Mouse (Mus musculus) C2C12 (cell line): Measurements from ENCODE around the gene Samd4b.

Source experiments
- CEBPB ChIP-seq: IDR thresholded peaks from one replicate; pipeline ENCODE4 v1.6.1; 2011; ENCODE audit warnings: low read depth, mild to moderate bottlenecking, control low read depth, moderate library complexity
- CTCF ChIP-seq: IDR thresholded peaks from one replicate; pipeline ENCODE4 v1.5.1; 2011; ENCODE audit not compliant: control insufficient read depth, insufficient read depth, insufficient read length
- MAX ChIP-seq: IDR thresholded peaks from one replicate; pipeline ENCODE4 v1.6.1; 2011; ENCODE audit warnings: mild to moderate bottlenecking, control low read depth
- MYOD1 ChIP-seq: IDR thresholded peaks from one replicate; pipeline ENCODE4 v1.6.1; 2011; ENCODE audit warnings: low read depth; ENCODE audit not compliant: control insufficient read depth, insufficient read length
- MYOG ChIP-seq: IDR thresholded peaks from one replicate; pipeline ENCODE4 v1.6.1; 2011; ENCODE audit not compliant: control insufficient read depth, insufficient read length; ENCODE audit errors: extremely low read depth
- USF1 ChIP-seq: IDR thresholded peaks from one replicate; pipeline ENCODE4 v1.6.1; 2011; ENCODE audit warnings: low read depth, mild to moderate bottlenecking, control low read depth, moderate library complexity

DNA sequence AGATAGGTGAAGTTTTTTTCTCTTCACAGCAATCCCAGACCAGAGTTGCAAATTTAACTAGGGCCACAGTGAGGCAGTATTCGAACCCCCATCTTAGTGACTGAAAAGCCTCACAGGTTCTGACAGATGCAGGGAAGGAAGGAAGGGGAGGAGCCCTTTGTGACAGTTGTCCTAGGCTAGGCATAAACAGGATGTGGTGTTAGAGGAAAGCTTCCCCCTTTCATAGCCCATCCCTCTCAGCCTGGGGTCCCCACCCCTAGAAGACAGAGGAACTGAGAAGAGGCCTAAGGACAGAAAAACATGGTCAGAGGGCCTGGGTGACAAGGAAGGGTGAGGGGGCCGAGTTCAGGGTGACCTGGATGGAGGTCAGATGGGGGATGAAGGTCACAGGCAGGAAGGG is 157.2 kb downstream of the Samd4b start:
- TF ChIP-seq CTCF (no peak), MYOG (no peak), USF1 (no peak), MYOD1 (no peak), MAX (no peak), CEBPB (no peak)
